Mouse (Mus musculus): ENCODE measurements around the gene Dolpp1. TPM values are rescaled to one million over a fixed set of nuclear protein-coding genes. Genes with fewer than 3 reads are reported as not detected.
A peak's percentile ranks its signal among the peaks of the same experiment; 100 is the strongest.
"Not testable (repeated sequence)": the region's sequence is repeated elsewhere in the genome, so short reads cannot be mapped to it uniquely, and the experiment has no call there.

The Dolpp1 gene
- polyA plus RNA-seq, 1 experiment from 2014 or later = 63.7 TPM

- H3K9me3 ChIP-seq (ENCODE audit: control insufficient read depth, low read length) = no peaks in the 10 kb centered on the region
- no peaks in the 10 kb centered on the region for H3K27me3 ChIP-seq (replicated peaks; ENCODE audit: control insufficient read depth, insufficient read depth, low read length)
- WGBS = 80% methylated on average over 4 of the region's 4 CpGs
- H3K4me1 ChIP-seq (ENCODE audit: control insufficient read depth, insufficient read depth, low read depth, low read length) = peaks cover 44% of the 10 kb centered on the region
- peak overlapping the region; percentile 77 for H3K4me2 ChIP-seq (ENCODE audit: low read length)
- peak overlapping the region; percentile 60 for H3K4me3 ChIP-seq (ENCODE audit: low read length)
- H3K27ac ChIP-seq (ENCODE audit: low read depth, low read length) = 0 out of 2 replicates have a peak overlapping the region, but pooled peaks have one; percentile 3
- no peak for ATAC-seq
- no peak overlapping the region for H3K9ac ChIP-seq (ENCODE audit: low read depth, low read length)
- H3K36me3 ChIP-seq (ENCODE audit: control insufficient read depth, insufficient read depth, low read length) = peaks cover 14% of the 10 kb centered on the region
Measured at GRCm38 (mm10) chr2:30414101-30414500, 22.0 kb downstream of the Dolpp1 start.

GRCm38 (mm10) chr2:30414681-30415080, 22.6 kb downstream of the Dolpp1 start:
- Histone ChIP-seq H3K4me2 (ENCODE audit: low read length) (peak overlapping the region; percentile 77), H3K9me3 (ENCODE audit: control insufficient read depth, low read length) (no peaks in the 10 kb centered on the region), H3K9ac (ENCODE audit: low read depth, low read length) (peak overlapping the region; percentile 91), H3K27me3 (replicated peaks; ENCODE audit: control insufficient read depth, insufficient read depth, low read length) (no peaks in the 10 kb centered on the region), H3K27ac (ENCODE audit: low read depth, low read length) (peak overlapping the region; percentile 96; the same call in 1 of the 2 replicates), H3K4me1 (ENCODE audit: control insufficient read depth, insufficient read depth, low read depth, low read length) (peaks cover 47% of the 10 kb centered on the region), H3K36me3 (ENCODE audit: control insufficient read depth, insufficient read depth, low read length) (peaks cover 9% of the 10 kb centered on the region), H3K4me3 (ENCODE audit: low read length) (peak overlapping the region; percentile 60)
- 50% methylated on average over 5 of the region's 5 CpGs for WGBS
- ATAC-seq = 0 out of 2 replicates have a peak, but pooled peaks have one; percentile 1

DNA sequence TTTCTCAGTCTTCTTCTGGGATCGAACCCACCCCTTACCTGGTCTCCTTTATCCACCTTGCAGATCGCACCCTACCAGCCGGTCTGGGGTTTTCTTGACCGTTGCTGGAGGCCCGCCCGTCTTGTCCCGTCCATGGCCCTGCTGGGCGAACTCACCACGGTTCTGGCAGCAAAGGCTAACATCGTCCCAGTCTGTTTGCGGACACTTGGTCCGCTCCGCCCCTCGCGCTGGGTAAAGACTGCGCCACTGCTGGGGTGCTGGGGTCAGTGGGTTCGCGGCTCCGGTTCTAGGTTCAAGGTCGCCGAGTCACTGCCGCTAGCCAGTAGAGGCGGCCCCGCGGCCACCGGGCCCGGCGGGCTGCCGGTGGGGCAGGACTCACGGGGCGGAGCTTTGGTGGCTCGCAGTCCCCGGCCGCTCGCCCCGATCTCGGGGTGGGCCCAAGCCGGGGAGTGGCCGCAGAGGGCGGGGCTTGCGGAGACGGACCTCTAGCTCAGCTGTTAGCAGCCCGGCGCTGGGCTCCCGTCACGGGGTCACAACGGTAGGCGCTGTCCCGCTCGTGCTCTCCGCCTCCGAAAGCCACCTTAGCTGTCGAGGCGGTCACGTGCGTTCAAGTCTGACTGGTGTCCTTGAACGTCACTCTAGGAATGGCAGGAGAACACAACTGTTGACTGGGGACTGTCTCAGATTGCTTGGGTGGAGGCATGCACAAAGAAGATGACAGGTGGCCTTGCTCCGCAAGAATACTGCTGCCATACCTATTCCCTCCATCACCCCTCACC, 23.3 kb downstream of the Dolpp1 start, which contains the start of gene Crat:
Crat (minus strand) TSS at position 657 of the 779 bp plus-strand sequence.
- H3K4me2 ChIP-seq (ENCODE audit: low read length) = peak within 1 kb of the TSS; percentile 77
- H3K27ac ChIP-seq (ENCODE audit: low read depth, low read length) = peak within 1 kb of the TSS; percentile 96
- H3K36me3 ChIP-seq (ENCODE audit: control insufficient read depth, insufficient read depth, low read length) = peaks cover 3% of the 10 kb centered on the region; the same call in 1 of the 2 replicates
- H3K9ac ChIP-seq (ENCODE audit: low read depth, low read length) = peak within 1 kb of the TSS; percentile 91
- no peaks in the 10 kb centered on the region for H3K27me3 ChIP-seq (replicated peaks; ENCODE audit: control insufficient read depth, insufficient read depth, low read length)
- ATAC-seq = peak; percentile 91
- H3K4me3 ChIP-seq (ENCODE audit: low read length) = peak within 1 kb of the TSS; percentile 60
- no peaks in the 10 kb centered on the region for H3K9me3 ChIP-seq (ENCODE audit: control insufficient read depth, low read length)
- 1% methylated on average over 58 of the region's 58 CpGs for WGBS
- H3K4me1 ChIP-seq (ENCODE audit: control insufficient read depth, insufficient read depth, low read depth, low read length) = peaks cover 47% of the 10 kb centered on the region

- H3K27me3 ChIP-seq (replicated peaks; ENCODE audit: control insufficient read depth, insufficient read depth, low read length) = no peaks in the 10 kb centered on the region
- H3K9me3 ChIP-seq (ENCODE audit: control insufficient read depth, low read length) = no peaks in the 10 kb centered on the region
- H3K4me1 ChIP-seq (ENCODE audit: control insufficient read depth, insufficient read depth, low read depth, low read length) = peaks cover 47% of the 10 kb centered on the region
- under 1% methylated on average over 58 of the region's 67 CpGs for WGBS
- H3K36me3 ChIP-seq (ENCODE audit: control insufficient read depth, insufficient read depth, low read length) = 0 out of 2 replicates have a peak, but pooled peaks cover 2% of the 10 kb centered on the region
- ATAC-seq = peak; percentile 92
- peak within 1 kb of the TSS; percentile 60 for H3K4me3 ChIP-seq (ENCODE audit: low read length)
- peak within 1 kb of the TSS; percentile 96 for H3K27ac ChIP-seq (ENCODE audit: low read depth, low read length)
- peak within 1 kb of the TSS; percentile 91 for H3K9ac ChIP-seq (ENCODE audit: low read depth, low read length)
- peak within 1 kb of the TSS; percentile 77 for H3K4me2 ChIP-seq (ENCODE audit: low read length)
Measured at GRCm38 (mm10) chr2:30415936-30416648, 24.0 kb downstream of the Dolpp1 start, which contains the start of gene Ptpa. Gene Ptpa, plus strand, starts transcription at chr2:30416039.

DNA sequence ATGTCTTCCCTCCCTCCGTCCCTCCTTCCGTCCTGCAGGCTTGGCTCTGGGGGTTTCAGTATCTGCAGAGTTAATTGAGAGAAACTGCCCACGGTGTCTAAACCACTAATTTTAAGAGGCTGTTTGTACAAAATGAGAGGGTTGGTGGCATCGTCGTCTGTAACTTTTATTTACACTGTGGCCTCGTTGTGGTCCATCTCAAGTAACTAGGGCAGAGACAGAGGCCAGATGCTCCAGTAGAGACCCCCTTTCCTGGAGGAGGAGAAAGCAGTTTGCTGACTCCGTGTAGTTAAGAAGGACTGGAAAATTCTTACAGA, 24.6 kb downstream of the Dolpp1 start:
- H3K4me1 ChIP-seq (ENCODE audit: control insufficient read depth, insufficient read depth, low read depth, low read length) = peaks cover 47% of the 10 kb centered on the region
- 0% methylated on average over 7 of the region's 7 CpGs for WGBS
- peak overlapping the region; percentile 60 for H3K4me3 ChIP-seq (ENCODE audit: low read length)
- H3K27me3 ChIP-seq (replicated peaks; ENCODE audit: control insufficient read depth, insufficient read depth, low read length) = no peaks in the 10 kb centered on the region
- no peaks in the 10 kb centered on the region for H3K9me3 ChIP-seq (ENCODE audit: control insufficient read depth, low read length)
- no peak for ATAC-seq
- H3K27ac ChIP-seq (ENCODE audit: low read depth, low read length) = peak overlapping the region; percentile 96
- H3K36me3 ChIP-seq (ENCODE audit: control insufficient read depth, insufficient read depth, low read length) = 0 out of 2 replicates have a peak, but pooled peaks cover 2% of the 10 kb centered on the region
- peak overlapping the region; percentile 91 for H3K9ac ChIP-seq (ENCODE audit: low read depth, low read length)
- H3K4me2 ChIP-seq (ENCODE audit: low read length) = peak overlapping the region; percentile 77

- H3K27ac ChIP-seq (ENCODE audit: low read depth, low read length); H3K9ac ChIP-seq (ENCODE audit: low read depth, low read length): not testable (repeated sequence)
Measured at GRCm38 (mm10) chr2:30417154-30417553, 25.1 kb downstream of the Dolpp1 start.

GRCm38 (mm10) chr2:30417595-30418165, 25.6 kb downstream of the Dolpp1 start:
- Histone ChIP-seq H3K4me2 (ENCODE audit: low read length) (no peak overlapping the region; the same call in 1 of the 2 replicates), H3K9ac (ENCODE audit: low read depth, low read length) (no peak overlapping the region), H3K36me3 (ENCODE audit: control insufficient read depth, insufficient read depth, low read length) (0 out of 2 replicates have a peak, but pooled peaks cover 2% of the 10 kb centered on the region), H3K27me3 (replicated peaks; ENCODE audit: control insufficient read depth, insufficient read depth, low read length) (no peaks in the 10 kb centered on the region), H3K9me3 (ENCODE audit: control insufficient read depth, low read length) (no peaks in the 10 kb centered on the region), H3K4me3 (ENCODE audit: low read length) (no peak overlapping the region), H3K4me1 (ENCODE audit: control insufficient read depth, insufficient read depth, low read depth, low read length) (peaks cover 45% of the 10 kb centered on the region), H3K27ac (ENCODE audit: low read depth, low read length) (no peak overlapping the region)
- 58% methylated on average over 5 of the region's 5 CpGs for WGBS
- ATAC-seq = no peak

More at GRCm38 (mm10) chr2:30417154-30417553, 25.1 kb downstream of the Dolpp1 start:
- H3K9me3 ChIP-seq (ENCODE audit: control insufficient read depth, low read length); H3K27me3 ChIP-seq (replicated peaks; ENCODE audit: control insufficient read depth, insufficient read depth, low read length); ATAC-seq; H3K36me3 ChIP-seq (ENCODE audit: control insufficient read depth, insufficient read depth, low read length): not testable (repeated sequence)
- Histone ChIP-seq H3K4me2 (ENCODE audit: low read length) (peak overlapping the region; percentile 77), H3K4me3 (ENCODE audit: low read length) (peak overlapping the region; percentile 60; the same call in 1 of the 2 replicates), H3K4me1 (ENCODE audit: control insufficient read depth, insufficient read depth, low read depth, low read length) (peaks cover 47% of the 10 kb centered on the region)
- 79% methylated on average over 6 of the region's 6 CpGs for WGBS

DNA sequence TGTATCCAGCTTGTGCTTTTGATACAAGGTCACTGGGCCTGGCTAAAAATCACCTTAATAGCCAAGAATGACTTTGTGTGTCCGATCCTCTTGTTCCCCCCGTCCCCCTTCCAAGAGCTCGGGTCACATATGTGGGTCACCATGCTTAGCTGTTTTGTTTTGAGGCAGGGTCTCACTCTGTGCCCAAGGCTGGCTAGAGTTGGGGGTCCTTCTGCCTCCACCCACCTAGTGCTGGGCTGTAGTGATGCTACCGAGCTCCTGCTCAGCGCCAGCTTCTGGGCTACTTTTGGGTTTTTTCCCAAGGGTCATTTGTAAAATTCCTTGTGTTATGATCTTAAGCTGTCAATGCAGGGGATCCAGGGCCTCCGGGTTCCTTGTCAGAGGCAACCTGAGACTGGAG, 26.2 kb downstream of the Dolpp1 start:
- Histone ChIP-seq H3K9me3 (ENCODE audit: control insufficient read depth, low read length) (no peaks in the 10 kb centered on the region), H3K36me3 (ENCODE audit: control insufficient read depth, insufficient read depth, low read length) (no peaks in the 10 kb centered on the region), H3K4me2 (ENCODE audit: low read length) (peak overlapping the region; percentile 29), H3K4me1 (ENCODE audit: control insufficient read depth, insufficient read depth, low read depth, low read length) (peaks cover 39% of the 10 kb centered on the region), H3K4me3 (ENCODE audit: low read length) (no peak overlapping the region), H3K9ac (ENCODE audit: low read depth, low read length) (peak overlapping the region; percentile 27; the same call in 1 of the 2 replicates), H3K27me3 (replicated peaks; ENCODE audit: control insufficient read depth, insufficient read depth, low read length) (no peaks in the 10 kb centered on the region), H3K27ac (ENCODE audit: low read depth, low read length) (no peak overlapping the region)
- no peak for ATAC-seq
- 70% methylated on average over 6 of the region's 6 CpGs for WGBS

Measured in hindbrain, embryonic 16.5 days (tissue).